Mouse (Mus musculus) heart, embryonic 13.5 days (tissue): ENCODE measurements at regions not wholly inside any gene's neighbourhood (a gene's known extent, or its start where the extent isn't known, plus 50 kb on each side); places are given as distances from the start of the nearest gene placed in this dataset.
A peak's percentile ranks its signal among the peaks of the same experiment; 100 is the strongest.

ENCODE experiments used
- ATAC-seq: fragments of 200-750 bp; cut with Nextera tagmentation; 2 replicates; pipeline ENCODE4 v1.8.0; 2017; ENCODE audit warnings: moderate TSS enrichment; ENCODE audit not compliant: insufficient number of reproducible peaks, low FRiP score, low TSS enrichment; ENCODE audit errors: extremely low read depth
- H3K27ac ChIP-seq: fragments of 300-500 bp; sonication (generic); replicated peaks from 2 replicates; pipeline ENCODE4 v1.5.1; 2015; ENCODE audit warnings: moderate library complexity, mild to moderate bottlenecking, inconsistent platforms
- H3K27me3 ChIP-seq: fragments of 300-500 bp; sonication (generic); replicated peaks from 2 replicates; pipeline ENCODE4 v1.6.1; 2015; ENCODE audit warnings: mild to moderate bottlenecking, inconsistent platforms
- H3K36me3 ChIP-seq: fragments of 300-500 bp; sonication (generic); 2 replicates; pipeline ENCODE4 v1.6.1; 2015; ENCODE audit warnings: mild to moderate bottlenecking, inconsistent platforms
- H3K4me1 ChIP-seq: fragments of 300-500 bp; sonication (generic); 2 replicates; pipeline ENCODE4 v1.6.1; 2015; ENCODE audit warnings: inconsistent platforms
- H3K4me2 ChIP-seq: fragments of 300-500 bp; sonication (generic); 2 replicates; pipeline ENCODE4 v1.6.1; 2015; ENCODE audit warnings: inconsistent platforms, mild to moderate bottlenecking, moderate library complexity
- H3K4me3 ChIP-seq: fragments of 300-500 bp; sonication (generic); 2 replicates; pipeline ENCODE4 v1.5.1; 2015; ENCODE audit warnings: moderate library complexity, mild to moderate bottlenecking, inconsistent platforms
- H3K9ac ChIP-seq: fragments of 300-500 bp; sonication (generic); 2 replicates; pipeline ENCODE4 v1.6.1; 2015; ENCODE audit warnings: inconsistent platforms, mild to moderate bottlenecking, moderate library complexity
- H3K9me3 ChIP-seq: fragments of 300-500 bp; sonication (generic); 2 replicates; pipeline ENCODE4 v1.6.1; 2016; ENCODE audit warnings: inconsistent platforms
- WGBS: fragments of 180-500 bp; shearing (Covaris S2); methylation state at CpG from one replicate; pipeline ENCODE4 v1.1.7; 2015; ENCODE audit warnings: mixed read lengths; 5-methylcytosine and 5-hydroxymethylcytosine counted together

GRCm38 (mm10) chr3:135155537-135155956 lies 56.8 kb upstream of the Cenpe start:
- 43% methylated on average over 4 of the region's 4 CpGs for WGBS
- no peaks in the 10 kb centered on the region for H3K9me3 ChIP-seq
- H3K9ac ChIP-seq: no peak overlapping the region
- no peaks in the 10 kb centered on the region for H3K27me3 ChIP-seq
- ATAC-seq: no peak
- H3K4me1 ChIP-seq: peaks cover 10% of the 10 kb centered on the region
- peak overlapping the region; percentile 46 for H3K27ac ChIP-seq
- peak overlapping the region; percentile 20 for H3K4me2 ChIP-seq
- H3K4me3 ChIP-seq: no peak overlapping the region
- no peaks in the 10 kb centered on the region for H3K36me3 ChIP-seq
